Mouse (Mus musculus) cerebellum, postnatal 14 days (tissue): ENCODE measurements around the gene Cdk5.

Source experiments
- DNase-seq, 2 experiments: peaks; one replicate each; pipeline ENCODE4 v3.0.0; 2021; ENCODE audit warnings: mixed read lengths in 2 of 2

The Cdk5 gene

GRCm38 (mm10) chr5:24373807-24374206, 49.5 kb downstream of the Cdk5 start:
- no peak for DNase-seq

- DNase-seq = no peak
These were observed 53.6 kb downstream of the Cdk5 start for GRCm38 (mm10) chr5:24369767-24370166.
